Mouse (Mus musculus) urinary bladder, adult 18-20 months (tissue): Measurements from ENCODE around the gene Focad.

Experiments used
- DNase-seq, 2 experiments: peaks; one replicate each; pipeline ENCODE4 v3.0.0; 2022; ENCODE audit warnings: low spot score in 2 of 2, mixed read lengths in 2 of 2

The Focad gene

GRCm38 (mm10) chr4:88209351-88209814 is 115.0 kb downstream of the Focad start:
- no peak for DNase-seq

DNA sequence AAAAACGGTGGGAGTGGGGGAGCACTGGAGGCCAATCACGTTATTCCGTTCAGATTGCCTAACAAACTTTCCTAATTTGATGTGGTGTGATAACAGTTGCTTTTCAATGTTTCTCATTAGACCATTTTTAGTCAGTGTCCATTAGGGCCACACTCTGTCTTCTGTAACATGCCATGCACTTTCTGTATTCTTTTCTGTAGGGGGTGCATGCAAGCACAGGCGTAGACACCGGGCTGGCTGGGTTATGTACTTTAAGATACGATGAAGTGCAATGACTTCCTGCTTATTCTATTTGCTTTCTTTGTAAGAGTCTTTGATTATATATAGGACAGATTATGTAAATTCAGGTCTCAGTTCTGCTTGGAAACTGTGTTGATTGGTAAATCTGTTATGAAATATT is 116.2 kb downstream of the Focad start:
- DNase-seq, result no peak

- no peak for DNase-seq
Measured at GRCm38 (mm10) chr4:88211200-88211885, 116.9 kb downstream of the Focad start.

- no peak for DNase-seq
Measured at GRCm38 (mm10) chr4:88213895-88214294, 119.5 kb downstream of the Focad start.

DNA sequence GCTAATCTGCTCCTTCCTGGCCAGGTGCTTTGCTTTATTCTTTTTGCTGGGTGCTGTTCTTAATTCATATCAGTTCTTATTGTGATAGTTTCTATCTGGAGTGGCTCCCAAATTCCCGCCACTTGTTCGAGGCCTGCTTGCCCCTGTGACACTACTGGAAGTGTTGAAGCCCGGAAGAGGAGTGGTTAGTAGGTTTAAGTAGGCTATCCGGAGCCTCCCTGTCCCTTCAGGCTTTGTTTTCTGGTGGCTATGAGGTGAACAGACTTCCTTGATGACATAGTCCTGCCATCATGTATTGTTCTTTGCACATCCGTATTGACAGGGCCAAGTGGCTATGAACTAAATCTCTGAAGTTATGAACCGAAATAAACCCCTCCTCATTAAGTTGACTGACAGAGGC is 123.9 kb downstream of the Focad start:
- DNase-seq, result no peak

- DNase-seq, result no peak
Measured at GRCm38 (mm10) chr4:88218797-88219196, 124.4 kb downstream of the Focad start.

GRCm38 (mm10) chr4:88231375-88231774 is 136.9 kb downstream of the Focad start:
- DNase-seq, result no peak

DNA sequence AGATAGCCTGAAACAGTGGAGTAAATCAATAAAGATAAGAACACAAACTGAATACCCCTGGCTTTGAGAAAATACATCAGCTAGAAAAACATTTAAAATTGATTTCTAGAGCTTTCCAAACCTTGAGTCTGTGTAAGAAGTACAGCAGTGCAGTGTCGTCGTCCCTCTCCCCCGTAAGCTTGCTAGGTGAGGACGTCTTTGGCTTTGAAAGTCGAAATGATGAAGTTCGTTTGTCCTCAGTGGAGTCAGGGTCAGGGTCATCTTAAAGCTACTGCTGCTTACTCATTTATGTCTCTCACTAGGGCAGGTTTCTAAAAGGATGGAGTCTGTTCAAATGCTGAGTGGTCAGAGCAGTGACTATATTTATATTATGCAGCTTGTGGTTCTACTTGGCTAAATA is 141.5 kb downstream of the Focad start:
- DNase-seq, result no peak

GRCm38 (mm10) chr4:88236926-88237756 is 142.7 kb downstream of the Focad start:
- no peak for DNase-seq

DNA sequence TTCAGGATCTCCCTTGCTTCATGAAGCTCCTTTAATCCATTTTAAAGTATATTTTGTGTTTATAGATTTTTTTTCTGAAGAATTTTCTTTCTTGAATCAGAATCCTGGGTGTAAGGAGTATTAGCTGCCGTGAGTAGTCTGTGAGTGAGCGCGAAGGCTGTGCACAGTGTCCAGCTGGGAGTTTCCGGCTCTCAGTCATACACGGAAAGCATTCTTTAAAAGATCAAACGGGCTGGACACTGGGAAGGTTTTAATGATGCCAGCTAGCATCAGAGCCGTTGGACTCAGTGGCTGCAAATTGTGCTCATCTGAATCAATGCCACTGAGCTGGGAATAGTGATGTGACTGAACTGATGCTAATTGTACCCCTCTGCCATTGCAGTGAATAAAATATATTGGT is 143.9 kb downstream of the Focad start:
- DNase-seq, result no peak

GRCm38 (mm10) chr4:88243834-88244233 is 149.4 kb downstream of the Focad start:
- DNase-seq, result no peak

GRCm38 (mm10) chr4:88245494-88245893 is 151.1 kb downstream of the Focad start:
- DNase-seq, result no peak

GRCm38 (mm10) chr4:88261349-88261748 is 166.9 kb downstream of the Focad start:
- no peak for DNase-seq

DNA sequence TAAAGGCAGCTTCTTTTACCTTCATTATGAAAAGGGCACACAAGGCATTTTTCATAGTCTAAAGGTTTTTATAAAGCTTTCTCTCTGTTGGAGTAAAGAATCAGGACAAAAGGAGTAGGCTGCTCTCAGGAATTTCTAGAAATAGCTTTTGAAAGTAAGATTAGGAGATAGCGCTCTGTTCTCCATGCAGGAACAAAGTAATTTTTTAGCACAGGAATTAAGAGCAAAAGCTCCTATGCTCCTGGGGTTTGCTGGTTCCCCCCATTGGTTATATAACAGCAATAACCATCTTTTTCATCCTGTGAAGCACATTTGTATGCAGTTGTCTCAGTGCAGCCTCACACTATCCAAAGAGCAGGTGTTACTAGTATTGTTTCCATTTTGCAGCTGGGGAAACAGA is 170.1 kb downstream of the Focad start:
- DNase-seq, result no peak

- no peak for DNase-seq
Measured at GRCm38 (mm10) chr4:88270408-88271067, 176.1 kb downstream of the Focad start.

GRCm38 (mm10) chr4:88275571-88276041 is 181.2 kb downstream of the Focad start:
- no peak for DNase-seq

DNA sequence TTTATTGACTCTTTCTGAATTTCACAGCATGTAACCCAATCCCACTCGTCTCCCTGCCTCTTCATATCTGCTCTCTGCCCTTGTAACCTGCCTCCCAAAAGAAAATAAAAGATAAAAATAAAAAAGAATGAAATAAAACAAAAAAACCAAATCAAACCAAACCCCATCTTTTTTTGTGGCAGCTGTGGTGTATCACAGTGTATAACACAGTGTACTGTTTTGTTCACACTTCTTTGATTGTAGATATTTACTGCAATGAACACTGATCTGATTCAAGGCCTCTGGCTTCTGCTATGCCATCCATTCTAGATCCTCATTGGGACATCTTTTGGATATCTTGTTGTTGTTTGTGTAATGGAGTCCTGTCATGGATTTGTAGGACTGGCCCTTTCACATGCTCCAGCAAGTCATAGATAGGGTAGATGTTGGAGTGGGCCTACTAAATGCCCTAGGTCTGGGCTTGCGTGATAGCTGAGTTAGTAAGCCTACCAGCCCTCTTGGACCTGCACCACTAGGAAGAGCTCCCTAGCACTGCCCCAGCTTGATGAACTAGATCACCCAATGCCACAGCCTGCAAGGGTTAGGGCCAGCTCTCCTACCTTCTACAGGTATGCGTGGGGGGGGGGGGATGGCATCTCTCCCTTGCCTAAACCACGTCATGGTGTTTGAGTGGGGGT is 181.8 kb downstream of the Focad start:
- no peak for DNase-seq

- no peak for DNase-seq
Measured at GRCm38 (mm10) chr4:88278524-88278923, 184.1 kb downstream of the Focad start.

DNA sequence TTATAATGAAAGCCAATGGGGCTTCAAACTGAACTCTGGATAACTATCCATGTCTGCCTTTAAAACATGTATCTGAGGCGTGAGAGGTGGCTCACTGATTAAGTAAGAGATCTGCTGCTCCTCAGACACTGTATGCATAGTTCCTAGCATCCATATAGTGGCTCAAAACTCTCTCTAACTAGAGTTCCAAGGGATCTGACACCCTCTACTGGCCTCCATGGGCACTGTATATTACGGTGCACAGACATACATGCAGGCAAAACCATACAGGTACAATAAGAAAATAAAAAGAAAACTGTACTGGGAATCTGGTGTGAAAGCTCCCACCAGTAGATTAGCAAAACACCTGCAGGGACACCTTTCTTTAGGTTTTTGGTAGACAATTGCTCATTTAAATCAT is 186.1 kb downstream of the Focad start:
- no peak for DNase-seq

- no peak for DNase-seq
Measured at GRCm38 (mm10) chr4:88295537-88295936, 201.1 kb downstream of the Focad start.

DNA sequence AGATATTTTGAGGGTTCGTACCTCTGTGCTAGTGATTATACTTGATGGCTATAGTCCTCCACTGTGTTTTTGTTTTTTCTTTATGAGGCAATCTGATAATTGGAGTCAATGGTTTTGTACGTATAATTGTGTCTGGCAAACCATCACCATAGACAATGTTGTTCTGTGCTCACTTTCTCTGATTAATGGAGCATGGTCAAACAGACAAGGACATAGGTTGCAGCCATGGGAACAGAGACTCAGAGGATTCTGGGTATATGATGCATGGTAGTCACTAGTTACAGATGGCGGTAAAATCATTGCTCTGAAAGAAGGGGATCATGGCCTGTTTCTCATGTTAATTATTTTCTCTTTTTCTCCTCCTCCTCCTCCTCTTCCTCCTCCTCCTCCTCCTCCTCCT is 205.1 kb downstream of the Focad start:
- DNase-seq, result no peak
